Mouse (Mus musculus): ENCODE measurements around the gene Wnk3. TPM values are rescaled to one million over a fixed set of nuclear protein-coding genes. Genes with fewer than 3 reads are reported as not detected.
A peak's percentile ranks its signal among the peaks of the same experiment; 100 is the strongest.
"Not testable (repeated sequence)": the region's sequence is repeated elsewhere in the genome, so short reads cannot be mapped to it uniquely, and the experiment has no call there.

Gene Wnk3
- 3.3 and 6.5 TPM in 2 replicates for polyA plus RNA-seq (2016; fragmentation: Nextera tagmentation; extraction: Ambion mirVana)

- WGBS: 94% methylated on average over 2 of the region's 2 CpGs
- Histone ChIP-seq H3K9me3 (replicated peaks) (no peaks in the 10 kb centered on the region), H3K4me1 (no peaks in the 10 kb centered on the region), H3K4me3 (no peak within 1 kb of the TSS), H3K27me3 (ENCODE audit: low read depth, poor library complexity, severe bottlenecking) (peaks cover 10% of the 10 kb centered on the region; the same call in 1 of the 2 replicates), H3K27ac (no peak within 1 kb of the TSS), H3K36me3 (no peaks in the 10 kb centered on the region)
- DNase-seq (ENCODE audit: low spot score): no peak
Observed at GRCm38 (mm10) chrX:151197778-151198177, at the start of gene Wnk3. Wnk3 (plus strand) TSS chrX:151198078.

- no peak overlapping the region for H3K27ac ChIP-seq
- H3K27me3 ChIP-seq (ENCODE audit: low read depth, poor library complexity, severe bottlenecking): peaks cover 23% of the 10 kb centered on the region; the same call in 1 of the 2 replicates
- H3K36me3 ChIP-seq: no peaks in the 10 kb centered on the region
- WGBS: 75% methylated on average over 6 of the region's 6 CpGs
- H3K9me3 ChIP-seq (replicated peaks): no peaks in the 10 kb centered on the region
- H3K4me3 ChIP-seq: no peak overlapping the region
- H3K4me1 ChIP-seq: no peaks in the 10 kb centered on the region
- no peak for DNase-seq (ENCODE audit: low spot score)
Observed at GRCm38 (mm10) chrX:151158414-151158813, 39.5 kb upstream of the Wnk3 start.

DNA sequence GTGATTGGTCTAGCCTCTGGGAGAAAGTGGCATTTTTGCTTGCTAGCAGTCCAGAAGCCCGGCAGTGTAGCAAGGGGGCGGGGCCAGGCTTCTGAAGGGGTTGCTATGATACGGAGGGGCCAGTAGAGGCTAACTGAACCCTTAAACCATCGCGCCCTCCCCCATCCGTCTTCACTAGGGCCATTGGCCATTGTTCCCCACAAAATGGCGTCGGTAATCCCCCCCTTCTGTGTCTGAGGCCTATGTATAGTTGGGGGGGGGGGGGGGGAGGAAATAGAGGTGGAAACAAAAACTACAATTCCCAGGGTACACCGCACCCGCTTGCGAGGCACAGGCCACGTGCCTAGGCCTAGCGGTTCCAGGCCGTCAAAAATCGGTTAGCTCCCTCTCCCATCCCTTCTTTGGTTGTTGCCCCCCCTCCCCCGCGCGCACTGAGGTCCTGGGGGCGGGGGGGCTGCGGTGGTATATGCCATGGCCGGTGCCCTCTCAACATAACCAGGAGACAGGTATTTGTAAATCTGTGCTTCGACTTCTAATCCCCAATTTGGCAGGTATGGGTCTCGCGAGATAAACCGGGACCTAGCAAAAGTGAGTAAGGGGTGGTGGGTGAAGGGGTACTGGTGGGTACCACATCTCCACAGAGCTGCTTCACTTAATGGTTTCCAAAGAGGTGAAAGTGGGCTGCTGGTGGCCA, 29.3 kb upstream of the Wnk3 start:
- H3K4me1 ChIP-seq: no peaks in the 10 kb centered on the region
- DNase-seq (ENCODE audit: low spot score): peak; percentile 72
- no peaks in the 10 kb centered on the region for H3K9me3 ChIP-seq (replicated peaks)
- H3K4me3 ChIP-seq: peak overlapping the region; percentile 60
- H3K27me3 ChIP-seq (ENCODE audit: low read depth, poor library complexity, severe bottlenecking): peaks cover 51% of the 10 kb centered on the region
- 15% methylated on average over 22 of the region's 25 CpGs for WGBS
- H3K36me3 ChIP-seq: no peaks in the 10 kb centered on the region
- peak overlapping the region; percentile 87 for H3K27ac ChIP-seq

- peaks cover 51% of the 10 kb centered on the region for H3K27me3 ChIP-seq (ENCODE audit: low read depth, poor library complexity, severe bottlenecking)
- peak overlapping the region; percentile 87 for H3K27ac ChIP-seq
- no peaks in the 10 kb centered on the region for H3K36me3 ChIP-seq
- peak overlapping the region; percentile 60 for H3K4me3 ChIP-seq
- no peaks in the 10 kb centered on the region for H3K4me1 ChIP-seq
- peak; percentile 85 for DNase-seq (ENCODE audit: low spot score)
- 12% methylated on average over 48 of the region's 58 CpGs for WGBS
- H3K9me3 ChIP-seq (replicated peaks): no peaks in the 10 kb centered on the region
Observed at GRCm38 (mm10) chrX:151169261-151169961, 28.5 kb upstream of the Wnk3 start.

DNA sequence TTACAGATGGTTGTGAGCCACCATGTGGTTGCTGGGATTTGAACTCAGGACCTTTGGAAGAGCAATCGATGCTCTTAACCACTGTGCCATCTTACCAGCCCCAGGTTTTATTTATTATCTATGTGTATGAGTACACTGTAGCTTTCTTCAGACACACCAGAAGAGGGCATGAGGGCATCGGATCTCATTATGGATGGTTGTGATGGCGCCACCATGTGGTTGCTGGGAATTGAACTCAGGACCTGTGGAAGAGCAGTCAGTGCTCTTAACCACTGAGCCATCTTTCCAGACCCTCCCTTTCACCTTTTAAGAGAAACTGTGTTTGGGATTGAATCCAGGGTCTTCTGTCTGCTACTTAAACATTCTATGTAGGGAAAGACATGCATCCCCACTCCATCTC, 24.7 kb upstream of the Wnk3 start:
- H3K36me3 ChIP-seq; H3K9me3 ChIP-seq (replicated peaks); H3K27ac ChIP-seq; DNase-seq (ENCODE audit: low spot score); H3K4me3 ChIP-seq; H3K4me1 ChIP-seq: not testable (repeated sequence)
- 67% methylated on average over 3 of the region's 3 CpGs for WGBS
- peaks cover 35% of the 10 kb centered on the region for H3K27me3 ChIP-seq (ENCODE audit: low read depth, poor library complexity, severe bottlenecking)

GRCm38 (mm10) chrX:151298329-151298728, 100.5 kb downstream of the Wnk3 start:
- no peak for DNase-seq (ENCODE audit: low spot score)
- Histone ChIP-seq H3K4me3 (no peak overlapping the region), H3K4me1 (no peaks in the 10 kb centered on the region), H3K9me3 (replicated peaks) (no peaks in the 10 kb centered on the region), H3K27me3 (ENCODE audit: low read depth, poor library complexity, severe bottlenecking) (peaks cover 37% of the 10 kb centered on the region; the same call in 1 of the 2 replicates), H3K36me3 (no peaks in the 10 kb centered on the region), H3K27ac (no peak overlapping the region)

GRCm38 (mm10) chrX:151313732-151314131, 115.9 kb downstream of the Wnk3 start:
- Histone ChIP-seq H3K27ac (no peak overlapping the region), H3K4me3 (no peak overlapping the region), H3K27me3 (ENCODE audit: low read depth, poor library complexity, severe bottlenecking) (peaks cover 57% of the 10 kb centered on the region), H3K36me3 (no peaks in the 10 kb centered on the region), H3K9me3 (replicated peaks) (no peaks in the 10 kb centered on the region), H3K4me1 (no peaks in the 10 kb centered on the region)
- no peak for DNase-seq (ENCODE audit: low spot score)
- WGBS: 77% methylated on average over 4 of the region's 4 CpGs

DNA sequence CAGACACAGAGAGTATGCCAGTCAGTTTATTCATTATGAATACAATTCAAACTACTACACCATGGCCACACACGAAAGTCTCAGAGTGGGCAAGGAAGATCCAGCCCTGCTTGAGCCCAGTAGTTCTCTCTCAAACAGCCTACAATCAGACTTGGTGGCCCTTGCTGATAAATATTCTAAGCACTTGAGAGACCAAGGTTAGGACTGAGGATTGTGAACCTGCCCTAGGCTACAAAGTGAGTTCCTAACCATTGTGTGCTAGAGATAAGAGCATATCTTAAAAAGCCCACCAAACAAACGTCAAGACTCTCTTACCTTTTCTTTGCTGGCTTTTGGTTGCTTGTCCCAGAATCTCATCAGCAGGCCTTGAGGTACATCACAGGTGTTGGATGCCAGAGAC, 135.7 kb downstream of the Wnk3 start:
- WGBS: 94% methylated on average over 2 of the region's 2 CpGs
- H3K9me3 ChIP-seq (replicated peaks): no peaks in the 10 kb centered on the region
- H3K27me3 ChIP-seq (ENCODE audit: low read depth, poor library complexity, severe bottlenecking): peaks cover 60% of the 10 kb centered on the region
- no peaks in the 10 kb centered on the region for H3K4me1 ChIP-seq
- no peak for DNase-seq (ENCODE audit: low spot score)
- H3K4me3 ChIP-seq: no peak overlapping the region
- H3K27ac ChIP-seq: no peak overlapping the region
- no peaks in the 10 kb centered on the region for H3K36me3 ChIP-seq

- H3K4me3 ChIP-seq: no peak overlapping the region
- no peak for DNase-seq (ENCODE audit: low spot score)
- no peaks in the 10 kb centered on the region for H3K36me3 ChIP-seq
- H3K27me3 ChIP-seq (ENCODE audit: low read depth, poor library complexity, severe bottlenecking): peaks cover 91% of the 10 kb centered on the region
- H3K9me3 ChIP-seq (replicated peaks): no peaks in the 10 kb centered on the region
- H3K4me1 ChIP-seq: no peaks in the 10 kb centered on the region
- no peak overlapping the region for H3K27ac ChIP-seq
- 85% methylated on average over 4 of the region's 4 CpGs for WGBS
Observed at GRCm38 (mm10) chrX:151337804-151338203, 139.9 kb downstream of the Wnk3 start.

GRCm38 (mm10) chrX:151343761-151344500, 146.1 kb downstream of the Wnk3 start, which contains the start of gene Fam120c:
Fam120c (plus strand) TSS chrX:151344175.
- WGBS: 7% methylated on average over 41 of the region's 56 CpGs
- Histone ChIP-seq H3K4me1 (peaks cover 9% of the 10 kb centered on the region; the same call in 1 of the 2 replicates), H3K36me3 (no peaks in the 10 kb centered on the region), H3K27me3 (ENCODE audit: low read depth, poor library complexity, severe bottlenecking) (peaks cover 86% of the 10 kb centered on the region), H3K4me3 (peak within 1 kb of the TSS; percentile 74), H3K27ac (peak within 1 kb of the TSS; percentile 86), H3K9me3 (replicated peaks) (no peaks in the 10 kb centered on the region)
- peak; percentile 85 for DNase-seq (ENCODE audit: low spot score)

GRCm38 (mm10) chrX:151344501-151344984, 146.7 kb downstream of the Wnk3 start:
- 11% methylated on average over 27 of the region's 33 CpGs for WGBS
- H3K36me3 ChIP-seq: no peaks in the 10 kb centered on the region
- H3K9me3 ChIP-seq (replicated peaks): no peaks in the 10 kb centered on the region
- H3K27ac ChIP-seq: peak overlapping the region; percentile 86
- peaks cover 84% of the 10 kb centered on the region for H3K27me3 ChIP-seq (ENCODE audit: low read depth, poor library complexity, severe bottlenecking)
- H3K4me3 ChIP-seq: peak overlapping the region; percentile 74
- DNase-seq (ENCODE audit: low spot score): no peak
- H3K4me1 ChIP-seq: peaks cover 9% of the 10 kb centered on the region; the same call in 1 of the 2 replicates

- H3K27me3 ChIP-seq (ENCODE audit: low read depth, poor library complexity, severe bottlenecking): peaks cover 75% of the 10 kb centered on the region
- H3K9me3 ChIP-seq (replicated peaks): no peaks in the 10 kb centered on the region
- H3K4me3 ChIP-seq: peak overlapping the region; percentile 74
- peaks cover 9% of the 10 kb centered on the region; the same call in 1 of the 2 replicates for H3K4me1 ChIP-seq
- H3K36me3 ChIP-seq: no peaks in the 10 kb centered on the region
- DNase-seq (ENCODE audit: low spot score): no peak
- H3K27ac ChIP-seq: no peak overlapping the region
- WGBS: 41% methylated on average over 11 of the region's 11 CpGs
Observed at GRCm38 (mm10) chrX:151345333-151346125, 147.7 kb downstream of the Wnk3 start.

Measured in limb, embryonic 10.5 days (tissue).